Mouse (Mus musculus) MEL (cell line): ENCODE data around the gene Cldn10. TPM values are rescaled to one million over a fixed set of nuclear protein-coding genes. Genes with fewer than 3 reads are reported as not detected.
A peak's percentile ranks its signal among the peaks of the same experiment; 100 is the strongest.

Experiments
- DNase-seq: peaks from one replicate; pipeline ENCODE4 v3.0.0; 2011; ENCODE audit warnings: low read depth, low spot score
- H3K27ac ChIP-seq: 2 replicates; pipeline ENCODE4 v1.5.1; 2012; ENCODE audit warnings: low read depth, mild to moderate bottlenecking, control low read depth, low read length, moderate library complexity; ENCODE audit not compliant: control insufficient read depth
- H3K27me3 ChIP-seq, 2 experiments: fragments of 150-350 bp in 1 of 2; sonication (generic) in 1 of 2; 2 replicates each; pipeline ENCODE4 v1.6.1; 2012; ENCODE audit warnings: low read length in 2 of 2, mild to moderate bottlenecking in 2 of 2, improper control_type of control experiment in 1 of 2, moderate library complexity in 1 of 2; ENCODE audit not compliant: insufficient read depth in 2 of 2, control insufficient read depth in 1 of 2
- H3K36me3 ChIP-seq, 2 experiments: 2 replicates each; pipeline ENCODE4 v1.6.1; 2012 to 2014; ENCODE audit warnings: low read length in 2 of 2, improper control_type of control experiment in 1 of 2, inconsistent platforms in 1 of 2, mild to moderate bottlenecking in 1 of 2; ENCODE audit not compliant: insufficient read depth in 2 of 2, control insufficient read depth in 1 of 2
- H3K4me1 ChIP-seq, 2 experiments: fragments of 150-350 bp in 1 of 2; sonication (generic) in 1 of 2; 2 replicates each; pipeline ENCODE4 v1.6.1; 2012; ENCODE audit warnings: low read length in 2 of 2, improper control_type of control experiment in 1 of 2, mild to moderate bottlenecking in 1 of 2; ENCODE audit not compliant: insufficient read depth in 2 of 2, control insufficient read depth in 1 of 2
- H3K4me3 ChIP-seq, 2 experiments: fragments of 150-350 bp in 1 of 2; sonication (generic) in 1 of 2; 2 replicates each; pipeline ENCODE4 v1.5.1; 2012; ENCODE audit warnings: low read depth in 2 of 2, low read length in 2 of 2, mild to moderate bottlenecking in 2 of 2, moderate library complexity in 2 of 2, control low read depth in 1 of 2, improper control_type of control experiment in 1 of 2; ENCODE audit not compliant: control insufficient read depth in 1 of 2, insufficient read depth in 1 of 2
- H3K79me2 ChIP-seq: 2 replicates; pipeline ENCODE4 v1.6.1; 2012; ENCODE audit warnings: mild to moderate bottlenecking, low read length, moderate library complexity; ENCODE audit not compliant: control insufficient read depth, poor library complexity, insufficient read depth
- H3K9ac ChIP-seq: 2 replicates; pipeline ENCODE4 v1.6.1; 2012; ENCODE audit warnings: low read depth, mild to moderate bottlenecking, control low read depth, low read length, moderate library complexity; ENCODE audit not compliant: control insufficient read depth, poor library complexity, severe bottlenecking
- H3K9me3 ChIP-seq: fragments of 150-350 bp; sonication (generic); replicated peaks from 2 replicates; pipeline ENCODE4 v1.6.1; 2012; ENCODE audit warnings: mild to moderate bottlenecking, low read length, improper control_type of control experiment, moderate library complexity; ENCODE audit not compliant: insufficient read depth
- CTCF ChIP-seq, 3 experiments: IDR thresholded peaks in 2 of 3; conservative IDR thresholded peaks in 1 of 3; 2 replicates each; pipeline ENCODE4 v1.5.1; 2011 to 2012; ENCODE audit warnings: low read length in 3 of 3, low read depth in 2 of 3, mild to moderate bottlenecking in 2 of 3, improper control_type of control experiment in 1 of 3, inconsistent platforms in 1 of 3, mixed read lengths in 1 of 3, moderate library complexity in 1 of 3; ENCODE audit not compliant: control insufficient read depth in 1 of 3, insufficient read depth in 1 of 3, poor library complexity in 1 of 3, severe bottlenecking in 1 of 3
- E2F4 ChIP-seq: IDR thresholded peaks from 2 replicates; pipeline ENCODE4 v1.6.1; 2011; ENCODE audit warnings: low read depth, low read length, improper control_type of control experiment, borderline replicate concordance
- HCFC1 ChIP-seq: IDR thresholded peaks from 2 replicates; pipeline ENCODE4 v1.6.1; 2012; ENCODE audit warnings: low read depth, mild to moderate bottlenecking, inconsistent platforms, low read length, improper control_type of control experiment, moderate library complexity
- JUND ChIP-seq: IDR thresholded peaks from 2 replicates; pipeline ENCODE4 v1.6.1; 2011; ENCODE audit warnings: low read depth, mild to moderate bottlenecking, improper control_type of control experiment, low read length
- MAFK ChIP-seq: IDR thresholded peaks from 2 replicates; pipeline ENCODE4 v1.6.1; 2011; ENCODE audit warnings: low read depth, mild to moderate bottlenecking, low read length, improper control_type of control experiment, borderline replicate concordance
- MAZ ChIP-seq: IDR thresholded peaks from 2 replicates; pipeline ENCODE4 v1.6.1; 2012; ENCODE audit warnings: low read depth, mild to moderate bottlenecking, inconsistent platforms, low read length, improper control_type of control experiment
- MXI1 ChIP-seq: IDR thresholded peaks from 2 replicates; pipeline ENCODE4 v1.6.1; 2011; ENCODE audit warnings: mild to moderate bottlenecking, low read depth, low read length, improper control_type of control experiment
- MYB ChIP-seq: IDR thresholded peaks from 2 replicates; pipeline ENCODE4 v1.6.1; 2011; ENCODE audit warnings: mild to moderate bottlenecking, low read depth, low read length, improper control_type of control experiment
- MYC ChIP-seq: IDR thresholded peaks from 2 replicates; pipeline ENCODE4 v1.6.1; 2011; ENCODE audit warnings: low read depth, mild to moderate bottlenecking, low read length, improper control_type of control experiment, moderate library complexity
- POLR2AphosphoS2 ChIP-seq: IDR thresholded peaks from 2 replicates; pipeline ENCODE4 v1.6.1; 2011; ENCODE audit warnings: low read length, improper control_type of control experiment
- RAD21 ChIP-seq: IDR thresholded peaks from 2 replicates; pipeline ENCODE4 v1.6.1; 2011; ENCODE audit warnings: mild to moderate bottlenecking, low read depth, low read length, improper control_type of control experiment
- RCOR1 ChIP-seq: IDR thresholded peaks from 2 replicates; pipeline ENCODE4 v1.6.1; 2012; ENCODE audit warnings: low read depth, mild to moderate bottlenecking, inconsistent platforms, low read length, improper control_type of control experiment
- SIN3A ChIP-seq: IDR thresholded peaks from 2 replicates; pipeline ENCODE4 v1.6.1; 2012; ENCODE audit warnings: low read length, improper control_type of control experiment, inconsistent platforms
- SMC3 ChIP-seq: IDR thresholded peaks from 2 replicates; pipeline ENCODE4 v1.6.1; 2011; ENCODE audit warnings: low read depth, low read length, improper control_type of control experiment
- TAL1 ChIP-seq: IDR thresholded peaks from 2 replicates; pipeline ENCODE4 v1.6.1; 2012; ENCODE audit warnings: mild to moderate bottlenecking, inconsistent platforms, low read length, moderate library complexity, mixed read lengths
- UBTF ChIP-seq: IDR thresholded peaks from 2 replicates; pipeline ENCODE4 v1.6.1; 2012; ENCODE audit warnings: low read depth, mild to moderate bottlenecking, inconsistent platforms, low read length, improper control_type of control experiment, moderate library complexity, borderline replicate concordance; ENCODE audit not compliant: insufficient read depth
- USF2 ChIP-seq, 2 experiments: IDR thresholded peaks; 2 replicates each; pipeline ENCODE4 v1.6.1; 2011 to 2012; ENCODE audit warnings: improper control_type of control experiment in 2 of 2, low read length in 2 of 2, borderline replicate concordance in 1 of 2, inconsistent platforms in 1 of 2, low read depth in 1 of 2, mild to moderate bottlenecking in 1 of 2; ENCODE audit not compliant: insufficient read depth in 1 of 2
- ZC3H11A ChIP-seq: IDR thresholded peaks from 2 replicates; pipeline ENCODE4 v1.6.1; 2012; ENCODE audit warnings: low read depth, mild to moderate bottlenecking, inconsistent platforms, low read length, improper control_type of control experiment
- ZKSCAN1 ChIP-seq: IDR thresholded peaks from 2 replicates; pipeline ENCODE4 v1.6.1; 2012; ENCODE audit warnings: low read depth, mild to moderate bottlenecking, inconsistent platforms, low read length, improper control_type of control experiment, moderate library complexity
- ZMIZ1 ChIP-seq: IDR thresholded peaks from 2 replicates; pipeline ENCODE4 v1.6.1; 2012; ENCODE audit warnings: low read depth, mild to moderate bottlenecking, inconsistent platforms, low read length, improper control_type of control experiment, moderate library complexity
- ZNF384 ChIP-seq: IDR thresholded peaks from 2 replicates; pipeline ENCODE4 v1.6.1; 2012; ENCODE audit warnings: low read depth, mild to moderate bottlenecking, inconsistent platforms, low read length, improper control_type of control experiment
- polyA plus RNA-seq, 2 experiments: library from polyadenylated mRNA; stranded (reverse) in 1 of 2; unstranded in 1 of 2; fragments of >175 nt in 1 of 2; fragments of >200 nt in 1 of 2; gene quantifications; 2 replicates each; pipeline versions ENCODE4 v1.2.1 to v1.2.4; 2012; ENCODE audit warnings: low replicate concordance in 2 of 2, low read depth in 1 of 2; ENCODE audit not compliant: insufficient read length in 2 of 2, insufficient read depth in 1 of 2, missing spikeins in 1 of 2
- total RNA-seq: library from RNA; depleted of rRNA; stranded (reverse); fragments of 300-350 nt; gene quantifications from 2 replicates; pipeline ENCODE4 v1.2.3, GENCODE M21; 2012

Cldn10 gene
- total and polyA plus RNA-seq, 3 experiments = 0.17 TPM; not detected in 2

GRCm38 (mm10) chr14:118816503-118816902 is 28.8 kb downstream of the Cldn10 start:
- Histone ChIP-seq H3K27ac (peak overlapping the region; percentile 60), H3K4me1 (0 out of 4 replicates have a peak, but pooled peaks cover 0 to 3% of the 10 kb centered on the region in 2 experiments), H3K9ac (peak overlapping the region; percentile 58), H3K4me3 (peak overlapping the region; percentile 63 to 99), H3K36me3 (peaks cover 0 to 2% of the 10 kb centered on the region in 2 experiments; a peak in 1 of 4 replicates), H3K79me2 (no peaks in the 10 kb centered on the region), H3K27me3 (no peaks in the 10 kb centered on the region), H3K9me3 (no peaks in the 10 kb centered on the region)
- DNase-seq = peak; percentile 85
- no peak for TF ChIP-seq MYC
- no peak for TF ChIP-seq E2F4
- TF ChIP-seq TAL1 = no peak
- TF ChIP-seq MAZ = 0 out of 2 replicates have a peak, but pooled peaks have one; percentile 34
- no peak for TF ChIP-seq RCOR1
- TF ChIP-seq UBTF = no peak
- TF ChIP-seq HCFC1 = 0 out of 2 replicates have a peak, but pooled peaks have one; percentile 23
- peak; percentile 28 to 78 (median 53); a peak in 5 of 6 replicates for TF ChIP-seq CTCF (IDR thresholded peaks at IDR 0.05 in 2 of 3, conservative IDR thresholded peaks at IDR 0.05 in 1 of 3; ENCODE audit: control insufficient read depth in 1 of 3, insufficient read depth in 1 of 3, low read depth in 2 of 3, low read length in 3 of 3, poor library complexity in 1 of 3, severe bottlenecking in 1 of 3)
- peak; percentile 100 for TF ChIP-seq JUND
- TF ChIP-seq ZKSCAN1 = no peak
- 0 out of 2 replicates have a peak, but pooled peaks have one; percentile 21 for TF ChIP-seq MXI1
- peak; percentile 85 for TF ChIP-seq RAD21
- peak; percentile 71 for TF ChIP-seq ZC3H11A
- TF ChIP-seq SIN3A = 0 out of 2 replicates have a peak, but pooled peaks have one; percentile 20
- TF ChIP-seq USF2 (IDR thresholded peaks at IDR 0.05; ENCODE audit: borderline replicate concordance in 1 of 2, insufficient read depth in 1 of 2, low read depth in 1 of 2, low read length in 2 of 2) = no peak
- TF ChIP-seq POLR2AphosphoS2 = no peak
- no peak for TF ChIP-seq MYB
- peak; percentile 67 for TF ChIP-seq SMC3
- no peak for TF ChIP-seq ZMIZ1

GRCm38 (mm10) chr14:118820111-118820510 is 32.4 kb downstream of the Cldn10 start:
- Histone ChIP-seq H3K4me3 (no peak overlapping the region), H3K9me3 (no peaks in the 10 kb centered on the region), H3K27me3 (no peaks in the 10 kb centered on the region), H3K9ac (peak overlapping the region; percentile 31; the same call in 1 of the 2 replicates), H3K4me1 (peaks cover 0 to 3% of the 10 kb centered on the region in 2 experiments; a peak in 1 of 4 replicates), H3K79me2 (no peaks in the 10 kb centered on the region), H3K36me3 (peaks cover 0 to 2% of the 10 kb centered on the region in 2 experiments; a peak in 1 of 4 replicates), H3K27ac (no peak overlapping the region)
- DNase-seq = peak; percentile 77
- no peak for TF ChIP-seq RCOR1
- peak; percentile 61 for TF ChIP-seq SMC3
- TF ChIP-seq ZNF384 = no peak
- peak; percentile 38 to 86 (median 81) for TF ChIP-seq CTCF (IDR thresholded peaks at IDR 0.05 in 2 of 3, conservative IDR thresholded peaks at IDR 0.05 in 1 of 3; ENCODE audit: control insufficient read depth in 1 of 3, insufficient read depth in 1 of 3, low read depth in 2 of 3, low read length in 3 of 3, poor library complexity in 1 of 3, severe bottlenecking in 1 of 3)
- TF ChIP-seq RAD21 = peak; percentile 77
- no peak for TF ChIP-seq MAFK
- TF ChIP-seq ZC3H11A = peak; percentile 58
